Mouse (Mus musculus) left cerebral cortex, postnatal 14 days (tissue): ENCODE data around the gene Adamts1. TPM values are rescaled to one million over a fixed set of nuclear protein-coding genes. Genes with fewer than 3 reads are reported as not detected.

Source experiments
- DNase-seq, 2 experiments: peaks; one replicate each; pipeline ENCODE4 v3.0.0; 2021 to 2022; ENCODE audit warnings: low spot score in 2 of 2, mixed read lengths in 1 of 2
- intact Hi-C: fragments of 180-260 bp; cut with DNase I; formaldehyde crosslinking; loops from one replicate; pipeline ENCODE4 v1.15.1; 2025
- long read RNA-seq, 2 experiments: library from polyadenylated mRNA; stranded (forward); transcript quantifications; one replicate each; pipeline ENCODE4 v2.0.0; 2021
- total RNA-seq, 2 experiments: library from RNA; stranded (reverse); gene quantifications; 2 replicates each; pipeline ENCODE4 v1.2.3; 2021

The Adamts1 gene
- 1 to 10 TPM; 7.3 to 8.4 TPM for total RNA-seq
- long read RNA-seq, experiment 1, full-length matches to known transcripts = 17 of 20 reads
- long read RNA-seq, experiment 1, partial matches to known transcripts = 2 of 20 reads
- long read RNA-seq, experiment 1, other reads (novel, unspliced or antisense) = 1 of 20 reads
- long read RNA-seq, experiment 2, full-length matches to known transcripts = 8 of 12 reads
- long read RNA-seq, experiment 2, partial matches to known transcripts = 2 of 12 reads
- long read RNA-seq, experiment 2, other reads (novel, unspliced or antisense) = 2 of 12 reads

GRCm38 (mm10) chr16:85802954-85803353 lies at the start of gene Adamts1:
Gene Adamts1 (minus strand): TSS chr16:85803113.
- peak; percentile 49 to 53 for DNase-seq
- intact Hi-C loops = loop anchor here (10.0 kb wide), 2 partner anchors 1202 to 1592 kb away; no protein-coding TSS in a partner anchor

GRCm38 (mm10) chr16:85827066-85827465 lies 24.2 kb upstream of the Adamts1 start:
- no peak for DNase-seq
- intact Hi-C loops = no loop called here

GRCm38 (mm10) chr16:85822330-85822916 lies 19.5 kb upstream of the Adamts1 start:
- no peak for DNase-seq
- intact Hi-C loops = loop anchor here (5.0 kb wide), 1 partner anchor 825 kb away; no protein-coding TSS in a partner anchor

GRCm38 (mm10) chr16:85819808-85820458 lies 17.0 kb upstream of the Adamts1 start:
- intact Hi-C loops = loop anchor here (5.0 kb wide), 2 partner anchors 482 to 827 kb away; no protein-coding TSS in a partner anchor
- no peak for DNase-seq

GRCm38 (mm10) chr16:85814116-85814515 lies 11.2 kb upstream of the Adamts1 start:
- intact Hi-C loops = no loop called here

GRCm38 (mm10) chr16:85807626-85808025 lies 4.7 kb upstream of the Adamts1 start:
- intact Hi-C loops = loop anchor here (1.0 to 10.0 kb wide), 6 partner anchors 612 to 1587 kb away; no protein-coding TSS in a partner anchor
- DNase-seq = peak; percentile 70 to 72

More at GRCm38 (mm10) chr16:85814116-85814515, 11.2 kb upstream of the Adamts1 start:
- DNase-seq = no peak

GRCm38 (mm10) chr16:85807072-85807471 lies 4.2 kb upstream of the Adamts1 start:
- DNase-seq = peak; percentile 68 to 83
- intact Hi-C loops = loop anchor here (1.0 to 10.0 kb wide), 5 partner anchors 612 to 1588 kb away; no protein-coding TSS in a partner anchor

GRCm38 (mm10) chr16:85805581-85805980 lies 2.7 kb upstream of the Adamts1 start:
- no peak for DNase-seq
- intact Hi-C loops = loop anchor here (10.0 kb wide), 2 partner anchors 1199 to 1589 kb away; no protein-coding TSS in a partner anchor

GRCm38 (mm10) chr16:85803613-85804551 lies 969 bp upstream of the Adamts1 start:
- peak in 1 of 2 experiments; percentile 20 for DNase-seq

GRCm38 (mm10) chr16:85801971-85802811 lies 722 bp downstream of the Adamts1 start:
- peak in 1 of 2 experiments; percentile 21 for DNase-seq
- intact Hi-C loops = loop anchor here (10.0 kb wide), 2 partner anchors 1203 to 1593 kb away; no protein-coding TSS in a partner anchor

More at GRCm38 (mm10) chr16:85803613-85804551, 969 bp upstream of the Adamts1 start:
- intact Hi-C loops = loop anchor here (10.0 kb wide), 2 partner anchors 1201 to 1591 kb away; no protein-coding TSS in a partner anchor

- DNase-seq = peak; percentile 73 to 75
- intact Hi-C loops = loop anchor here (10.0 kb wide), 2 partner anchors 1204 to 1594 kb away; no protein-coding TSS in a partner anchor
These were observed 1.7 kb downstream of the Adamts1 start for GRCm38 (mm10) chr16:85801252-85801651.

- intact Hi-C loops = loop anchor here (10.0 kb wide), 2 partner anchors 1204 to 1594 kb away; no protein-coding TSS in a partner anchor
- peak; percentile 63 to 81 for DNase-seq
These were observed 2.2 kb downstream of the Adamts1 start for GRCm38 (mm10) chr16:85800691-85801090.

- intact Hi-C loops = loop anchor here (10.0 kb wide), 2 partner anchors 1205 to 1595 kb away; no protein-coding TSS in a partner anchor
- no peak for DNase-seq
These were observed 2.9 kb downstream of the Adamts1 start for GRCm38 (mm10) chr16:85799971-85800370.

GRCm38 (mm10) chr16:85798334-85798733 lies 4.6 kb downstream of the Adamts1 start:
- DNase-seq = no peak
- intact Hi-C loops = no loop called here

- DNase-seq = no peak
- intact Hi-C loops = no loop called here
These were observed 5.8 kb downstream of the Adamts1 start for GRCm38 (mm10) chr16:85797161-85797560.

GRCm38 (mm10) chr16:85795731-85796130 lies 7.2 kb downstream of the Adamts1 start:
- intact Hi-C loops = no loop called here
- DNase-seq = no peak

GRCm38 (mm10) chr16:85793166-85793830 lies 9.6 kb downstream of the Adamts1 start:
- intact Hi-C loops = no loop called here
- no peak for DNase-seq
